Mouse (Mus musculus) lung, postnatal 36 days (tissue): ENCODE data around the gene Polr2m.
A peak's percentile ranks its signal among the peaks of the same experiment; 100 is the strongest.

Experiments
- DNase-seq: peaks from one replicate; pipeline ENCODE4 v3.0.0; 2022; ENCODE audit warnings: mixed read lengths

Gene Polr2m

DNA sequence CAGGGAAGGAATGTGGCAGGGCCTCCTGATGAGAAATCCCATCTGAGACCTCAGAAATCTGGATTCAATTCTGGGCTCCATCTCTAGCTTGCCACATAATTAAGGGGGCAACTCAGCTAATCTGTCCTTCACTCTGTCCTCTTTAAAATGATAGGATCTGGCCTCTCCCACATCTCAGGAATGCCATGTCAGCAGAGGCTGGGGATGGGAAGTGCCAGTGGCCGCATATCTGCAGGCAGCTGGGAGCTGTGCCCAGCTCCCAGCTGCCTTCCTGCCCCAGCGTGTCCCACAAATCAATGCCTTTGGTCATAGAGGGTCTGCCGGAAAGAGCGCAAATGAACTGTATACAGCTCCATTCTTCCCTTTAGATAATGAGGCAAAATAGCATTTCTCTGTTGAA lies 18.3 kb downstream of the Polr2m start:
- no peak for DNase-seq

DNA sequence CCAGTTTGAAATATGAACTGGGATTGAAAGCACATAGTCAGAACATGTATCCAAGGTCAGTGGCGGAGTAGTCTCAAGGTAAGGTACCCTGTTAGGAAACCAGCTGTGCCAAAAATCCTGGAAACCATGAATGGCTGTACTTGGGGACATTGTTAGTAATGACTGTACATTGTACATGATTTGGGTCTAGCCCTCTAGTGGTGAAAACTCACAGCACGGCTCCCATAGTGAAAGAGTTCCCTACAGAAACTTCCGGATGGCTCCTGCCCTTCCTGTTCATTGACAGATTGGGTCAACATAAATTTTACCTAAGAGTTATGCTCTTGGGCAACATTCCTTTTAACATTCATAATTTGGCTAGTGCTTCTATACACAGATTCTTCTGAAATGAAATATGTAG lies 19.6 kb downstream of the Polr2m start:
- peak; percentile 53 for DNase-seq

DNA sequence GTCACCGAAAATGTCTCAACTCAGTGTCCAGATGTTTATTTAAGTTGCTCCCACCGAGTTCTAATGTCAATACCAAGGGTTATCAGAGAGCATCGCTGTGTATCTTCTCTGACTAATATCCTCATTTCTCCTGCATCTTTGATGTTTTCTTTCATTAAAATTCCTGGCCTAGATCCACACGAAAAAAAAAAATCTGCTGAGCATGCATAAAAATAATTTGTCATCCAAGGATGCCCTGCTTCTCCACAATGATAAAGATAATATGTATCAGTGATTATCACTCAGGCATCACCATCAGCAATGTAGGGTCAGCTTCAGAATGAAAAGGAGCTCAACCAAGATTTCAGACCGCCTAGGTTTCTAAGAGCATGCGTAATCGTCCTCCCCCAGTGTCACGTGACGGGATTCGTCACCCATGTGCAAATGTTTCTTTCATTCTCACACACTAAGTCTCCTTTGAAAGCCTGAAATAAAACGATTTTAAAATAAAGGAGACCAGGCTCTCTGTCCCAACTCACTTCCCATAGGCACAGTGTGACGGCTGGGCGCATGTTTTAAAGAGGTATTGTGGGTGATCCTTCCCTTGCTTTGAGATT lies 22.6 kb downstream of the Polr2m start:
- DNase-seq: no peak

DNA sequence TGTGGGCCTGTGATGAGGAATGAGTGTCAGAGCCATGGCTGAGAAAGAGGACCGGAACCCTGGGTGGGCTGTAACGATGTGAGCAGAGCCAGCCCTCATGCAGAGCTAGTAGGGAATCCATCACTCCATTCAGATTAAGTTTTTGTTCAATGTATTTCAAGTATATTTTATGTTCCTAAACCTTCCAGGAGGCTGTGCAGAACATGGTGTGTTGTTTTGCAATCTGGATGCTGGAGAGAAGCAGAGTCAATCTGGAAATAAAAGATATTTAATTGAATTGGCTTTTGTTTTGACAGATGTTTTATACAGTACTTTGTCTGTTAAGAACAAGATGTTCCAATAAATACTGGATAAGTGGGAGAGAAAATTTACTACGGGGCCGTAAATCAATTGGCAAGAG lies 29.0 kb downstream of the Polr2m start:
- no peak for DNase-seq

DNA sequence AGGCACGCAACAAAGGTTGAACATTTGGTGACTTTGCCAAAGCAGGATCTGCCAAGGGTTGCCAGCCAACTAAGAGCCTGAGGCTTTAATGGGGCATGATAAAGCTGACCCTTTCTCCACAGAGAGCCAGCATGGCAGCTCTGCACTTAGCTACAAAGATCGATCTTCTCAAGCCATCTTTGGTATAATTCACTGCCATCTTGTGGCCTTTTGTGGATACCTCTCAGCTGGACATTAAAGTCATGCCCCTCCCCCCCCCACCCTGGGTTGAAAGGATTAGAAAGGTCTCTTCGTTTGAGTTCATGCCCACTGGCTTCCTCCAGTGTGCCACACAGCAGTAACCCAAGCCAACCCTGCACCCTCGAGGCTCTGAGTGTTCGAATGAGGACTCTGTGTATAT lies 31.8 kb downstream of the Polr2m start:
- no peak for DNase-seq

DNA sequence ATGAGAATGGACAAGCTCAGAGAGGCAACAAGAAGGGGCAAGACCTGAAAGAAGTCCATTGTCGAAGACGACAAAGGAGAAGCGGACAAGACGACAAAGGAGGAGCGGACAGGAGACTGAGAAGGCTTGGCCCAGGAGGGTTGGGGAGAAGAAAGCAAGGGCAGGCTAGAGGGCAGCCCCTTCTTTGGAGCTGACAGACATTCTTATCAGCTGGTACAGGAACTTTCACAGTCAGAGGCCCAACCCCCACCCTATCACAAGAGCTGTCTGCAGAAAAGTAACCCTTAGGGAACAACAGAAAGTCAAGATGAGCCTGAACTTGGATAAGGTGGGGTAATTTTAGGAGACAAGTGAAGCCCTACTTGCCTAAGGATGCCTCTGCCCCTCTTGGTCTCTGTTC lies 32.4 kb downstream of the Polr2m start:
- no peak for DNase-seq

DNA sequence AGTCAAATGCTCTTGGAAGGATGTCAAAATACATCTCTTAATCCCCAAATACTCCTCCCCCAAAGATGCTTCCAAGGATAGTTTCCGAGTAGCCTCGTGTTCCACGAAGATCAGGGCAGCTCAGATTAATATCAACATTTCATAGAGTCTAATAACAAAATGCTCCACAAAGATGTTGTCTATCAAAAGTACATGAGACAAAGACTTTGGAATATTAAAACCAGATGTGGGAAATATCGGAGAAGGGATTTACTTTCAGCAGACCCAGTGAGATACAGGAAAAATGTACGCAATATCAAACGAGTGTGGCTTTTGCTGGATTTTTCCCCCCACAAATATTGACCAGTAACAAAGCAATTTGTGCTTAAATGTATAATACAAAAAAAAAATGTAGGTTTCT lies 35.1 kb downstream of the Polr2m start:
- no peak for DNase-seq

DNA sequence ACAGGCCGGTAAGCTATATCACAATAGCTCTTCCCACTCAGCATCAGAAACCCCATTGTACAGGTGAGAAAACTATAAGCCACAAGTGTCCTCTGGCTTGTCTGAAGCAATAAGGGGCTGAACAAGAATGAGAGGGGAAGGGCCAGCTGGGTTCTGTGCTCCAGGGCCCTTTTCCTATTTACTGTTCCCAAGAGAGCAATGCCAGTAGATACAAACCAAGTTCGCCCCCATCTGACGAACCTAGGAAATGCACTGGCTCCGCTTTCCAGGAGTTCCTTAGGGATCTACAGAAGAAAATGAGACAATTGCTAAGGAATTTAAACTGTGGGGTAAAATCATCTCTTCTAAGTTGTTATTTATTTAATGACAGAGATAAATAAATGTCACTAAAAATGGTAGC lies 38.2 kb downstream of the Polr2m start:
- peak; percentile 75 for DNase-seq

DNA sequence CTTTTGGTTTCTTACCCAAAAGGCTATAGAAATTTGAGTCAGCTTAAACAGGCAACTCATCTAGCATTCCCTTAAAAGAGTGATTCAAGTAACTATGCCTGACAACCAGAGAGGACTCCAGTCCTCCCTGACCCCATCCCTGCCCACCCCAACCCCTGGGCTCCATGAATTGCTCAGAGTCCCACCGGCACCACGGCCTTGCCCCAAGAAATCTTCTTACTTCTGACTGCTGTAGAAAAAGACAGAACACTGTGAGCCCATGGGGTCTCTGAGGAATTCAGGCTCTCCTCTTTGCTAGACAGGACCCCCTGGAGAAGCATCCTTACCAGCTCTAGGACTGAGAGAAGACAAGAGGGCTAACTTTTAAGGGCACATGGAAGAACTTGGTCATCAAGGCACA lies 40.4 kb downstream of the Polr2m start:
- DNase-seq: no peak

DNA sequence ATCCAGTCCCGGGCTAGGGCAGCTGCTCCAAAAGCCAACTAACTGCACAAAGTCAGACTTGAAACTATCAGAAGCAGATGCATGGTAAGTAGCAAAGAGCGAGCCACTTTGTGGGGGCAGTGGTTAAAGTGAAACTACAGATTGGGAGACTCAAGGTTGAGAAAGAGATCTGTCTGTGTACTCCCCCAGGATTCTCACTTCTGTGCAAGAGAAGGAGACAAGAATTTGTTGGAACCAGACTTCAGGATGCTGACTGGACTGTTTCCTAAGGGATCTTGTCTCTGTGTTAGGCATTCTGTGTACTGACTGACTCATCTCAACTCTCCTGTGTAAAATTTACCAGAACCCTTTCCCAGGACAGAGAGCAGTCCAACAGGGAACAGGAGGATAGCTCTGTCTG lies 47.6 kb downstream of the Polr2m start:
- DNase-seq: no peak
